Comparison of ENCODE assay signal across 11 mouse cellular contexts in genomic region chr1:70851633-70852390, GRCm38 (mm10).
DNase-seq lines count a peak whose midpoint lies in the region; ATAC-seq lines count a peak whose summit lies in the region.
"Had no signal": no experiment of that assay in that cellular context is flagged by ENCODE, and none has a peak within 500 bp of the region (broad histone marks: within the 10 kb centered on the region; RNA-seq: fewer than 3 reads in every experiment).

No protein-coding gene starts in this region.

- H3K9me3 ChIP-seq in forebrain, embryonic 13.5 days (replicated peaks): no peaks in the 10 kb centered on the region
- no peaks in the 10 kb centered on the region for H3K9me3 ChIP-seq in forebrain, embryonic 10.5 days
- no peaks in the 10 kb centered on the region for H3K9me3 ChIP-seq in neural tube, embryonic 14.5 days (ENCODE audit: control insufficient read depth, low read length)
- H3K9me3 ChIP-seq in limb, embryonic 10.5 days (replicated peaks): no peaks in the 10 kb centered on the region

- no peaks in the 10 kb centered on the region for H3K36me3 ChIP-seq in forebrain, embryonic 13.5 days (ENCODE audit: poor library complexity, severe bottlenecking)
- H3K36me3 ChIP-seq in forebrain, embryonic 10.5 days (replicated peaks): no peaks in the 10 kb centered on the region
- no peaks in the 10 kb centered on the region for H3K36me3 ChIP-seq in neural tube, embryonic 14.5 days (ENCODE audit: control insufficient read depth, insufficient read depth, low read length)
- H3K36me3 ChIP-seq in limb, embryonic 10.5 days: no peaks in the 10 kb centered on the region

- H3K4me1 ChIP-seq in forebrain, embryonic 13.5 days: peaks cover 6% of the 10 kb centered on the region; the same call in 1 of the 2 replicates
- H3K4me1 ChIP-seq in forebrain, embryonic 10.5 days: no peaks in the 10 kb centered on the region
- H3K4me1 ChIP-seq in neural tube, embryonic 14.5 days (ENCODE audit: control insufficient read depth, insufficient read depth, low read length): no peaks in the 10 kb centered on the region; the same call in 1 of the 2 replicates
- H3K4me1 ChIP-seq in limb, embryonic 10.5 days: no peaks in the 10 kb centered on the region

- H3K27ac ChIP-seq in forebrain, embryonic 13.5 days: peak overlapping the region; percentile 8
- H3K27ac ChIP-seq in forebrain, embryonic 10.5 days: no peak overlapping the region
- no peak overlapping the region for H3K27ac ChIP-seq in neural tube, embryonic 14.5 days (ENCODE audit: low read depth, low read length)
- H3K27ac ChIP-seq in limb, embryonic 10.5 days: no peak overlapping the region

- ATAC-seq in forebrain, embryonic 13.5 days: peak; percentile 71
- peak; percentile 65; the same call in 1 of the 2 replicates for ATAC-seq in neural tube, embryonic 14.5 days (ENCODE audit: low read depth)

- DNase-seq in forebrain, embryonic 10.5 days (ENCODE audit: extremely low spot score, low spot score): no peak
- DNase-seq in neural tube, embryonic 10.5 days (ENCODE audit: extremely low spot score, low spot score): no peak
- peak; percentile 34 to 40 for DNase-seq in layer of hippocampus, postnatal 14 days (ENCODE audit: low spot score in 2 of 2)
- peak; percentile 11 for DNase-seq in right cerebral cortex, postnatal 36 days (ENCODE audit: low spot score in 2 of 2)
- no peak for DNase-seq in gastrocnemius, postnatal 10 days
- no peak for DNase-seq in limb, embryonic 10.5 days (ENCODE audit: low spot score)
- DNase-seq: adrenal gland, postnatal 10 days; kidney, postnatal 14 days had no signal

- no peak overlapping the region for H3K9ac ChIP-seq in forebrain, embryonic 13.5 days
- no peak overlapping the region for H3K9ac ChIP-seq in neural tube, embryonic 14.5 days (replicated peaks; ENCODE audit: low read depth, low read length)

- H3K4me3 ChIP-seq in forebrain, embryonic 13.5 days: no peak overlapping the region
- no peak overlapping the region for H3K4me3 ChIP-seq in forebrain, embryonic 10.5 days
- no peak overlapping the region for H3K4me3 ChIP-seq in neural tube, embryonic 14.5 days (ENCODE audit: low read depth, low read length)
- H3K4me3 ChIP-seq in limb, embryonic 10.5 days: no peak overlapping the region

- H3K4me2 ChIP-seq in forebrain, embryonic 13.5 days: no peak overlapping the region
- H3K4me2 ChIP-seq in neural tube, embryonic 14.5 days (ENCODE audit: low read depth, low read length): no peak overlapping the region
- H3K4me2 ChIP-seq: heart, embryonic 11.5 days had no signal

- H3K27me3 ChIP-seq in forebrain, embryonic 13.5 days: no peaks in the 10 kb centered on the region
- H3K27me3 ChIP-seq in forebrain, embryonic 10.5 days (ENCODE audit: poor library complexity, severe bottlenecking): no peaks in the 10 kb centered on the region
- H3K27me3 ChIP-seq in neural tube, embryonic 14.5 days (ENCODE audit: control insufficient read depth, insufficient read depth, low read length): no peaks in the 10 kb centered on the region
- H3K27me3 ChIP-seq in limb, embryonic 10.5 days (ENCODE audit: low read depth, poor library complexity, severe bottlenecking): no peaks in the 10 kb centered on the region

- WGBS in forebrain, embryonic 13.5 days: 63% methylated on average over 12 of the region's 12 CpGs
- 86% methylated on average over 12 of the region's 12 CpGs for WGBS in forebrain, embryonic 10.5 days
- 42% methylated on average over 12 of the region's 12 CpGs for WGBS in neural tube, embryonic 14.5 days
- 79% methylated on average over 12 of the region's 12 CpGs for WGBS in limb, embryonic 10.5 days

Comparison
In these comparisons a context has a peak if more than half of its experiments do, and no peak if none do; other contexts are left out.
1. DNase-seq: peak in layer of hippocampus, postnatal 14 days (2 of 2) and right cerebral cortex, postnatal 36 days (2 of 2); none in forebrain, embryonic 10.5 days (single experiment), neural tube, embryonic 10.5 days (single experiment), gastrocnemius, postnatal 10 days (single experiment) and limb, embryonic 10.5 days (single experiment).